Mouse (Mus musculus) testis, adult 2 months (tissue): Measurements from ENCODE around the gene Lgr6.

Experiments
- CTCF ChIP-seq: fragments of 200-500 bp; IDR thresholded peaks from 2 replicates; pipeline ENCODE4 v1.5.1; 2012; ENCODE audit warnings: low read depth, mild to moderate bottlenecking, inconsistent platforms, low read length, moderate library complexity; ENCODE audit not compliant: control insufficient read depth, insufficient read depth, insufficient replicate concordance
- POLR2A ChIP-seq: fragments of 200-500 bp; IDR thresholded peaks from 2 replicates; pipeline ENCODE4 v1.6.1; 2012; ENCODE audit warnings: low read depth, mild to moderate bottlenecking, inconsistent platforms, low read length, moderate library complexity; ENCODE audit not compliant: control insufficient read depth

- no peak for TF ChIP-seq CTCF
- TF ChIP-seq POLR2A, result no peak
Measured at GRCm38 (mm10) chr1:135131560-135131959, 26.5 kb upstream of the Lgr6 start.
